Mouse (Mus musculus): ENCODE results near the gene Lmbr1.

The Lmbr1 gene

GRCm38 (mm10) chr5:29253876-29254275, 124.3 kb downstream of the Lmbr1 start:
- no peak for DNase-seq (ENCODE audit: low read depth)

- DNase-seq (ENCODE audit: low read depth) = no peak
These were observed 126.7 kb downstream of the Lmbr1 start for GRCm38 (mm10) chr5:29251496-29251873.

- DNase-seq (ENCODE audit: low read depth) = no peak
These were observed 127.2 kb downstream of the Lmbr1 start for GRCm38 (mm10) chr5:29250795-29251495.

GRCm38 (mm10) chr5:29244769-29245168, 133.4 kb downstream of the Lmbr1 start:
- DNase-seq (ENCODE audit: low read depth) = no peak

GRCm38 (mm10) chr5:29238379-29238778, 139.8 kb downstream of the Lmbr1 start:
- no peak for DNase-seq (ENCODE audit: low read depth)

GRCm38 (mm10) chr5:29230481-29230880, 147.7 kb downstream of the Lmbr1 start:
- no peak for DNase-seq (ENCODE audit: low read depth)

GRCm38 (mm10) chr5:29224089-29224488, 154.1 kb downstream of the Lmbr1 start:
- no peak for DNase-seq (ENCODE audit: low read depth)

- DNase-seq (ENCODE audit: low read depth) = no peak
These were observed 160.2 kb downstream of the Lmbr1 start for GRCm38 (mm10) chr5:29217997-29218396.

GRCm38 (mm10) chr5:29211980-29212555, 166.1 kb downstream of the Lmbr1 start:
- no peak for DNase-seq (ENCODE audit: low read depth)

GRCm38 (mm10) chr5:29205690-29206089, 172.5 kb downstream of the Lmbr1 start:
- DNase-seq (ENCODE audit: low read depth) = no peak

- DNase-seq (ENCODE audit: low read depth) = no peak
These were observed 178.3 kb downstream of the Lmbr1 start for GRCm38 (mm10) chr5:29199868-29200267.

- no peak for DNase-seq (ENCODE audit: low read depth)
These were observed 179.2 kb downstream of the Lmbr1 start for GRCm38 (mm10) chr5:29198960-29199488.

- DNase-seq (ENCODE audit: low read depth) = no peak
These were observed 181.0 kb downstream of the Lmbr1 start for GRCm38 (mm10) chr5:29197187-29197586.

- DNase-seq (ENCODE audit: low read depth) = no peak
These were observed 181.9 kb downstream of the Lmbr1 start for GRCm38 (mm10) chr5:29196264-29196658.

- no peak for DNase-seq (ENCODE audit: low read depth)
These were observed 182.5 kb downstream of the Lmbr1 start, which contains the start of gene Rnf32 for GRCm38 (mm10) chr5:29195570-29196263. Gene Rnf32 (plus strand): TSS chr5:29195992.

GRCm38 (mm10) chr5:29195231-29195569, 183.0 kb downstream of the Lmbr1 start:
- no peak for DNase-seq (ENCODE audit: low read depth)

- no peak for DNase-seq (ENCODE audit: low read depth)
These were observed 191.4 kb downstream of the Lmbr1 start for GRCm38 (mm10) chr5:29186798-29187197.
